Mouse (Mus musculus): ENCODE measurements around the gene Prdm5.

Prdm5 gene

DNA sequence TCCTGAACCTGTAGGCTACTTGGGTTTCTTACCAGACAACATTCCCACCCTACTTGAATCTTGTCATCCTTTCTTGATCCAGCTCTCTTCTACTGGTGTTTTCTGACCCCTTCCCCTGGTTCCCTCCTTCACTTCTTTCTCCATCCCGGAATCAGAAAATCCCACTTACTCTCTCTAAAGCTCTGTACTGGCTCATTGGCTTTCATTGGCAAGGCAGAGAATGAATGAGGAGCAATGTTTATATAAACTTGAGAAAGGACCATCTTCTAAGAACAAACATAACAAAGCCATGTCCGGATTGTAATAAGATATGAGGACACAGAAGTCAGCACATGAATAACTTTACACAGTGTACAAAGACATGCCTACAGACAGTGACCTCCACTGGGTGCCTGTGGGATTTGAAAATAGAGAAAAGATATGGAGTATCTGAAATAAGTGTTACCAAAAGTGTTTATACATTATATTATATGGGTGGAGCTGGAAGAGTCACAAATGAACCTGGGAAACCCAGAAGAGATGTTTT lies 127.9 kb downstream of the Prdm5 start:
- in situ Hi-C loops (cut with MboI; ENCODE audit: low pct_unique_long_range_greater_than_20kb in 1 of 2, low sequenced_read_pairs in 2 of 2, unreplicated experiment in 1 of 2), result no loop called here

DNA sequence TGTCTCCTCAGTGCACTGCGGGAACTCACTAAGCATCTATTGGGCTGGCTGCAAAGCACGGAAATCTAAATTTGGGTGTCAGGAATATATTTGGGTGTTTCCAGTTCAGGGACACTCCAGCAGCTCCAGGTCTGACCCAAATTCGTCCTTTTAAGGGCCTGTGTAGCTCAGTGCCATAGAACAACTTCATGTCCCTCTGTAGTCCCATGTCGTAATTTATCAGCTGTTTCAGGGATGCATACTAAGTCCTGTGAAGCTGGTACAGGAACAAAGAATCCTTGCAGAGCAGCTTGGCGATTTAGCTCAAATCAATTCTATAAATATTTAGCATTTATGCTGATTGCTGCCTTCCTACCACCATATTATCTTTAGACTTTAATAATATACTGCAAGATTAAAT lies 136.6 kb downstream of the Prdm5 start:
- in situ Hi-C loops (cut with MboI; ENCODE audit: low pct_unique_long_range_greater_than_20kb in 1 of 2, low sequenced_read_pairs in 2 of 2, unreplicated experiment in 1 of 2), result no loop called here

DNA sequence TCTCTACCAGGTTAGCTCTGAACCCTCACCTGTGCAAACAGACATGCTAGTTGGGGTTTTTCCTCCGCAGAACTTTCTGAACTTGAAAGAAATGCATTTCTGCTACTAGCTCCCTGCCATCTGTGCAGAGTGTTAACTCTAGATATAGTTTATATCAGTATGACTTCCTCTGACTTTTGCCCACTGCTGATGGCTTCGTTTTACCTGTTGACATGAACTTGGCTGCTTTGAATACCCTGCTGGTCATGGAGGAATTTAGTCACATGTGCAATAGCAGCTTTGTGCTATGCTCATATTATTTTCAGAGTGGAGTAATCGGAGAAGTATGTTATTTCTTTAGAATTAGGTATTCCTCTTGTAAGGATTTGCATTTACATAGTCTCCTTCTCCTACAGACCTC lies 142.9 kb downstream of the Prdm5 start:
- in situ Hi-C loops (cut with MboI; ENCODE audit: low pct_unique_long_range_greater_than_20kb in 1 of 2, low sequenced_read_pairs in 2 of 2, unreplicated experiment in 1 of 2), result no loop called here

DNA sequence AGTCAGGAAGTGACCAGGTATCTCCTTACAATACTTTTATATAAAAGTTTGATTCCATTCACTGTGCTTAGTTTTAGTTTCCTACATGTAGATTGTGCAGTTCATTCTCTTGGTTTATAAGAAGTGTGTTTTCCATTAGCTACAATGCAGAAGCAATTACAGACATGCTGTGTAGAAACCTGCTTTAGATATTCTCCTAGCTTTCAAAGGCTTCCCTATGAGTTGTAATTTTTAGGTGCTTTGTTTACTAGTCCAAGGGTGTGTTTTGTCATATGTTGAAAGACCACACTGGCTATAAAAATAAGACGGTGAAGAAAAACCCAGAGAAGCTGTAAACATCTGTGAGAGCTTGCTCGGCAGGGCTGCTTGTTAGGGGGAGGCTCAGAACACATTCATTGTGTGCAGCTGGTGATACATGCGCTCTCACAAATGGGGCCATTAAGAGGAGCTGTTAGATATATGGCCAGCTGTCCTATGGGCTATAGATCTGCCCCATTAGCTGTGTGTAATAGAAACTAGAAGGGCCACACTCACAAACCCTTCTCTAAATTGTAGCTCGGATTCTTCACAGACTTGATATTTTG lies 144.8 kb downstream of the Prdm5 start:
- in situ Hi-C loops (cut with MboI; ENCODE audit: low pct_unique_long_range_greater_than_20kb in 1 of 2, low sequenced_read_pairs in 2 of 2, unreplicated experiment in 1 of 2), result no loop called here

DNA sequence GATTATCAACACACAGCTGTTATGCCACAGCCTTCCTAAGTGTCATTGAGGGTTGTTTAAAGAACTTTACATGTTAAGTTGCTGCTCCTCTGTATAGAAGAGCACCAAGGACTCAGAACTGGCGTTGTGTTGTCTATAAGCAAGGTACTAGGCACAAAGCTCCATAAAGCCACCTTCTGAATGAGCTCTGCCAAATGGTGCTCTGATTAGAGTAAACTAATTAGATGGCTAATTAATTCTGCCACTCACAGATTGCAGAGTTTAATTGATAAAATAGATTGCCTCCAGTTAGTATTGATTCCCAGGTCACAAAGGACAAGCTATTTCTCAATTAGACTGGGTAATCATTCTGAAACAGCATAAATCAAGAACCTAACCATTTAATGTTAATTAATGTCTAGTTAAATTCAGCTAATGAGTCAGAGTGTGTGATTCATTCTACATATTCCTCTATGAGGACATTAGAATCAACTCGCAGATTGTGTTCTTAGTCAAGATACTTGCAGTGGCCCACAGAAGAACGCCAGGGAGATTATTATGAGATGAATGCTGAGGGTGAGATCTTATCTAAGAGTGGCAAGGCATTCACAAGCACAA lies 147.0 kb downstream of the Prdm5 start:
- in situ Hi-C loops (cut with MboI; ENCODE audit: low pct_unique_long_range_greater_than_20kb in 1 of 2, low sequenced_read_pairs in 2 of 2, unreplicated experiment in 1 of 2), result no loop called here

DNA sequence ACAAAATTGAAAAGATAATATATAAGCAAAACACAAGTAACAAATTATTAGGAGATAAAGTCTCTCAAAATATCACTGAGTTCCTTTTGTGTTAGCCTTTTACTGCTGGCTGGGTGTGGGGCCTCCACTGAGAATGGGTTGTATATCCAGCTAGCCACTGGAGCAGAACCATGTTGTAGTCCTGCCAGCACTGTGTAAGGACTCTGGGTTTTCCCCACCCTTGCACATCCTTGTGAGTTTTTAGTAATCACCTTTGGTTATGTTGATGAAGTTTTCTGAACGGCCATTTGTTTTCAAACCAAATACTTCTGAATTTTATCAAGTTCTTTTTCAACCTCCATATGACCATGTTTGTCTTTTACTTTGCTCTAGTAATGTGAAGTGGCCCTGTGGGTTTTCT lies 151.7 kb downstream of the Prdm5 start:
- in situ Hi-C loops (cut with MboI; ENCODE audit: low pct_unique_long_range_greater_than_20kb in 1 of 2, low sequenced_read_pairs in 2 of 2, unreplicated experiment in 1 of 2), result no loop called here

DNA sequence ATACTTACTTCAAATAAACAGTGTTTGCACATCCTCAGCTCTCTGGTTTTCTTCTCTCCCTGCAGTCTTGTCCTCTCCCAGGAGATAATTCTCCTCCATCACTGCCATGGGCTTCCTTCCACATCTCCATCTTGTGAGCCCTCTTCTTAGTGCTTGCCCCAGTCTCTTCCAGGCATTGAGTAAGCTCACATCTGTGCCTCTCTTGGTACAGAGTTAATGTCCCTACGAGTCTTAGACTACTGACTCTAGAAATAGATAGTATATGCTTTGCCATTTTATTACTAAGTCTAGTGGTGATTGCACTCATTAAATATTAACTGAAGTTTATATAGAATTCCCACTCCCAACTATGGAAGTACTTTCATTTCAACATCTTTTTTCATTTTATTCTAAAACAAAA lies 154.0 kb downstream of the Prdm5 start:
- in situ Hi-C loops (cut with MboI; ENCODE audit: low pct_unique_long_range_greater_than_20kb in 1 of 2, low sequenced_read_pairs in 2 of 2, unreplicated experiment in 1 of 2), result no loop called here

DNA sequence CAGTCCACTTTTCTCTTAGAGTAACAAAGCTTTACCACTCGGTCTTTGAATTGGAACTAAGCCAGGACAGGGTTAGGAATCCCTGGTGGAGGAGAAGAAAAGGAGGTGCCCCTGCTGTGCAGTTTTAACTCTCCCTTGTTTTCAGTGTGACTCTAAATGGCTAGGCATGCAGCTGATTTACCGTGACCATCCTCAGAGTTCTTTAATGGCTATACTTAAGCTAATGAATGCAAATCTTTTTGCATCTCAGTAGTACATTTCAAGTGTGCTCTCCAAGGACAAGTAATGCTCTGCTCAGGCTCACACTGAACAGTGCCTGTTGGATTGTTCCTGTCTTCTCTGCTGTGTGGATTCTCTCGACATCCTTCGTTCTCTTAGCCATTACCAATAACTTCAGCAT lies 154.4 kb downstream of the Prdm5 start:
- in situ Hi-C loops (cut with MboI; ENCODE audit: low pct_unique_long_range_greater_than_20kb in 1 of 2, low sequenced_read_pairs in 2 of 2, unreplicated experiment in 1 of 2), result no loop called here

DNA sequence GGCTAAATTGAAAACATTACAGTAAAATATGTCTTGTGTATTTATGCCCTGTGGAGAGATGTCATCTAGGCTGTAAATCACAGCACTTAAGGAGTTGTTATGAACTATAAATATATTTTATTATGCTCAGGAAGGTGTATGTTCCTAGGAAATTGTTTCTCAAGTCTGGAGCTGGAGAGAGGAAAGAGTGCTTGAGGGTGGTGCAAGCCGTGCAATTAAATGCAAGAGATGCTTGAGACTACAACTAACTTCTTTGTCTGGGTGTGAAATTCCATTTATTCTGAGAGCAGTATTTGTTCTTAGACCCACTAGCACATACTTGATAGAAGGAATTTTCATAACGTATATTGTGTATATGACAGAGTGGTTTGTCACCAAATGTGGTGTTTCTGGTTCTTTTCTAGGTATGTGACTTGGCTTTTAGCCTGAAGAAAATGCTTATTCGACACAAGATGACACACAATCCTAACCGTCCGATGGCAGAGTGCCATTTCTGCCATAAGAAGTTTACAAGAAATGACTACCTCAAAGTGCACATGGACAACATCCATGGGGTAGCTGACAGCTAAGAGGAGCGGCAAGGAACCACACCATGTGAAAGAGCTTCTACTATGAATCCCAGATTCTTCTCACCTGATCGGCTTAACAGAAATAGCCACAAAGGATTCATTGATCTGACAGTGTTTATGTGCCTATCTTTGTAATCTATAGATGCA lies 156.9 kb downstream of the Prdm5 start:
- in situ Hi-C loops (cut with MboI; ENCODE audit: low pct_unique_long_range_greater_than_20kb in 1 of 2, low sequenced_read_pairs in 2 of 2, unreplicated experiment in 1 of 2), result no loop called here

DNA sequence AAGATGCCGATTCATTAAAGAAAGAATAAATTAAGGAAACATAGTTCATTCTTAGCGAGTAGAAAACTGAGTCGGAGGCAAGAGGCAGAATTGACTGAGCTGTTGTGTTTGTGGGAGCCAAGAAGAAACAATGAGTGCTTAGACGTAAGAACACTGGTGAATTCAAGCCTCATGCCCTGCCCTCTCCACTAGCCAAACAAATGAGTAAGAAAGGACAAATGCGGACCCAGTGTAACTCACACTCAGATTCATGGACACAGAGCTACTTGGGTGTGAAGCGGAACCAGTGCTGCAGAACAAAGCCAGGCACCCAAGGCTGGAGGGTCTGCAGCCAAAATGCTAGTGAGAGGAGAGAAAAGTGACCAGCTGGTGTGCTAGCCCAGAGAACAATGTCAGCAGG lies 171.7 kb downstream of the Prdm5 start:
- in situ Hi-C loops (cut with MboI; ENCODE audit: low pct_unique_long_range_greater_than_20kb in 1 of 2, low sequenced_read_pairs in 2 of 2, unreplicated experiment in 1 of 2), result no loop called here

DNA sequence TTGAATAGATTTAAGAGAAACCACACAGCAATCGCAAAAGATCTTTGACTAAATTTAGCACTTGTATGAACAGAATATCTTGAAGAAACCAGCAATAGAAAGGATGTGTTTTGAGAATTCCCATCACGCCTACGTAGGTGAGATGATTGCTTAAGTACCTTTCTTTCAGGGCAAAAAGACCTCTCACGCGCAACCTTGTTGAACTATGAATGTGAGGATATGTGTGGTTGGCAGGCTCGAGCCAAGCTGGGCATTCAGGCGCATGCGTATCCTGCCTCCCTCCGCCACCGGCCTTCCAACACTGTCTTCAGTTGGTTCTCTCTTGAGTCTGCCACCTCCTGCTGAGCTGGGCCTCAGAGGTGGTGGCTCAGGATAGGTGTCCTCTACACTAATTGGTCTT lies 173.5 kb downstream of the Prdm5 start, which contains the start of gene 4930544G11Rik:
Gene 4930544G11Rik (plus strand): TSS at position 301 of the 400 bp plus-strand sequence.
- in situ Hi-C loops (cut with MboI; ENCODE audit: low pct_unique_long_range_greater_than_20kb in 1 of 2, low sequenced_read_pairs in 2 of 2, unreplicated experiment in 1 of 2), result no loop called here

DNA sequence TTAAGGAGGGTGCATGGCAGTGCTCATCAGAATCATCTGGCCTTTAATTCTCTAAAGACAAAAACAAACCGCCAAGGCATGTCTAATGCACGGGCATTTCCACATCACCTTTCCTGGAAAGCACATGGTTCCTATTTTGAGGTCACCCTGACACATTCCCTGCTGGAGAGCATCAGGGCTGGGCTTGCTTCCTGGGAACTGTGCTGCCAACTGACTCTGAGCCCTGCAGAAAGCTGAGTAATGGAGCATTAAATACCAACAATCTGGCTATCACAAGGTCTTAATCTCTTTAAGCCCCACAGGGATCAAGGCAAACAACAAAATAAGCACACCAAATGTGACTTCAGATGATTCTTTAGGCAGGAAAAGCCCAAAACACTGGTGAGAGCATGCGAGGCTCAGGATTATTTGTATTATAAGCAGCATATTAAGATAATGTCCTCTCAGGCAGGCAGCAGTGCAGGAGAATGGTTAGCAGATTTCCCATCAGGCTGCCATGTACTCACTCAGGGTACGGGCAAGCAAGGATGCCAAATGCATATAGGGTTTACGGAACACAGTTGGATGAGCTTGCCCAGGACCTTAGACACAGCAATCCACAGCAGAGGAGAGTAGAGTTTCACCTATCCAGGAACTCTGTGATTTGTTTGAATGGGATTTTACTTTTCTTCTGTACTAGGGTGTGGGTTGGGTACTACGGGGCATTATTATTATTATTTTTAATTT lies 190.8 kb downstream of the Prdm5 start:
- in situ Hi-C loops (cut with MboI; ENCODE audit: low pct_unique_long_range_greater_than_20kb in 1 of 2, low sequenced_read_pairs in 2 of 2, unreplicated experiment in 1 of 2), result no loop called here

DNA sequence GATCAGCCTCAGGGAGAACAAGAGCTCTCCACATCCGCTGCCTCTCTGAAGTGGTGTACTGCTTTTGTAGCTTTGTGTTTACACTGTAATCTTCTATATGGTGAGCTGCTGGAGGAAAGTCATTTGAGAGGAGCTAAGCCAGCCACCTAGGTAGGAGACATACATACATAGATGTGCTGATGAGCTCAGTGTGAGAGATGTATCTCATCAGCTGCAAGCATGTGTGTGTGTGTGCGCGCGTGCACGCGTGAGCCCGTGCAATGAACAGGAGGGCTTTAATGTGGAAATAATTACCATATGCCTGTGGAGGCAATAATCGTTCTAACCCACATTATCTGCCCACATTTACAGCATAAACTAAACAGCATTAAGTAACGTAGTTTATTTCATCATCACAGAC lies 191.6 kb downstream of the Prdm5 start:
- in situ Hi-C loops (cut with MboI; ENCODE audit: low pct_unique_long_range_greater_than_20kb in 1 of 2, low sequenced_read_pairs in 2 of 2, unreplicated experiment in 1 of 2), result no loop called here
